Mouse (Mus musculus): ENCODE data around the gene Snrpa.
A peak's percentile ranks its signal among the peaks of the same experiment; 100 is the strongest.
"Not testable (repeated sequence)": the region's sequence is repeated elsewhere in the genome, so short reads cannot be mapped to it uniquely, and the experiment has no call there.

Snrpa gene

GRCm38 (mm10) chr7:27195681-27196611, at the start of gene Snrpa, which contains the start of gene BC024978:
Gene Snrpa (minus strand): TSS chr7:27196271.
Gene BC024978 (plus strand): TSS chr7:27195781.
- peak; percentile 95 to 96 for DNase-seq (ENCODE audit: low spot score in 2 of 2)

GRCm38 (mm10) chr7:27244088-27244487, 48.0 kb upstream of the Snrpa start:
- DNase-seq (ENCODE audit: low spot score in 2 of 2) = not testable (repeated sequence)

GRCm38 (mm10) chr7:27243211-27243610, 47.1 kb upstream of the Snrpa start:
- no peak for DNase-seq (ENCODE audit: low spot score in 2 of 2)

- no peak for DNase-seq (ENCODE audit: low spot score in 2 of 2)
Measured at GRCm38 (mm10) chr7:27238568-27238967, 42.5 kb upstream of the Snrpa start.

GRCm38 (mm10) chr7:27237527-27237926, 41.5 kb upstream of the Snrpa start:
- no peak for DNase-seq (ENCODE audit: low spot score in 2 of 2)

- no peak for DNase-seq (ENCODE audit: low spot score in 2 of 2)
Measured at GRCm38 (mm10) chr7:27235726-27236125, 39.7 kb upstream of the Snrpa start.

- DNase-seq (ENCODE audit: low spot score in 2 of 2) = no peak
Measured at GRCm38 (mm10) chr7:27233300-27233699, 37.2 kb upstream of the Snrpa start.

GRCm38 (mm10) chr7:27232781-27233281, 36.8 kb upstream of the Snrpa start, which contains the start of gene Coq8b:
Gene Coq8b (plus strand): TSS chr7:27233023.
- peak; percentile 88 to 95 for DNase-seq (ENCODE audit: low spot score in 2 of 2)

- no peak for DNase-seq (ENCODE audit: low spot score in 2 of 2)
Measured at GRCm38 (mm10) chr7:27231693-27232331, 35.7 kb upstream of the Snrpa start.

- no peak for DNase-seq (ENCODE audit: low spot score in 2 of 2)
Measured at GRCm38 (mm10) chr7:27230781-27231180, 34.7 kb upstream of the Snrpa start.

GRCm38 (mm10) chr7:27228865-27229264, 32.8 kb upstream of the Snrpa start:
- DNase-seq (ENCODE audit: low spot score in 2 of 2) = no peak

- DNase-seq (ENCODE audit: low spot score in 2 of 2) = peak; percentile 89 to 94
Measured at GRCm38 (mm10) chr7:27228281-27228821, 32.3 kb upstream of the Snrpa start, which contains the start of gene Itpkc. Gene Itpkc (minus strand): TSS chr7:27228661.

- no peak for DNase-seq (ENCODE audit: low spot score in 2 of 2)
Measured at GRCm38 (mm10) chr7:27227676-27228075, 31.6 kb upstream of the Snrpa start.

- DNase-seq (ENCODE audit: low spot score in 2 of 2) = no peak
Measured at GRCm38 (mm10) chr7:27227276-27227675, 31.2 kb upstream of the Snrpa start.

GRCm38 (mm10) chr7:27224877-27225575, 29.0 kb upstream of the Snrpa start:
- no peak for DNase-seq (ENCODE audit: low spot score in 2 of 2)

GRCm38 (mm10) chr7:27222538-27222937, 26.5 kb upstream of the Snrpa start:
- no peak for DNase-seq (ENCODE audit: low spot score in 2 of 2)

GRCm38 (mm10) chr7:27221939-27222338, 25.9 kb upstream of the Snrpa start:
- DNase-seq (ENCODE audit: low spot score in 2 of 2) = no peak

- DNase-seq (ENCODE audit: low spot score in 2 of 2) = no peak
Measured at GRCm38 (mm10) chr7:27219937-27220336, 23.9 kb upstream of the Snrpa start.

GRCm38 (mm10) chr7:27218586-27218985, 22.5 kb upstream of the Snrpa start:
- DNase-seq (ENCODE audit: low spot score in 2 of 2) = no peak

- no peak for DNase-seq (ENCODE audit: low spot score in 2 of 2)
Measured at GRCm38 (mm10) chr7:27212626-27213025, 16.6 kb upstream of the Snrpa start.

- no peak for DNase-seq (ENCODE audit: low spot score in 2 of 2)
Measured at GRCm38 (mm10) chr7:27203730-27204449, 7.8 kb upstream of the Snrpa start.
